Mouse (Mus musculus): ENCODE data around the gene Zfp738.

GRCm38 (mm10) chr13:67723848-67724479, 37.1 kb upstream of the Zfp738 start:
- TF ChIP-seq MAX (IDR thresholded peaks at IDR 0.05; ENCODE audit: low read length) (peak; percentile 49; the same call in 1 of the 2 replicates), EP300 (IDR thresholded peaks at IDR 0.05; ENCODE audit: low read length) (no peak), POLR2A (IDR thresholded peaks at IDR 0.05; ENCODE audit: low read depth, low read length) (peak; percentile 79), BHLHE40 (IDR thresholded peaks at IDR 0.05; ENCODE audit: low read depth, low read length) (peak; percentile 79), USF1 (IDR thresholded peaks at IDR 0.05; ENCODE audit: low read depth, low read length) (peak; percentile 54), ZC3H11A (IDR thresholded peaks at IDR 0.05; ENCODE audit: low read depth, low read length) (no peak), CHD2 (IDR thresholded peaks at IDR 0.05; ENCODE audit: low read length) (no peak), CTCF (conservative IDR thresholded peaks at IDR 0.05 in 1 of 2, IDR thresholded peaks at IDR 0.05 in 1 of 2; ENCODE audit: low read depth in 2 of 2, low read length in 2 of 2) (no peak), MYC (IDR thresholded peaks at IDR 0.05; ENCODE audit: low read depth, low read length) (peak; percentile 83; the same call in 1 of the 2 replicates), HCFC1 (IDR thresholded peaks at IDR 0.05; ENCODE audit: low read depth, low read length) (peak; percentile 94), TBP (conservative IDR thresholded peaks at IDR 0.05; ENCODE audit: low read depth, low read length) (no peak; the same call in 1 of the 2 replicates), RAD21 (IDR thresholded peaks at IDR 0.05; ENCODE audit: low read depth, low read length) (no peak), KAT2A (IDR thresholded peaks at IDR 0.05; ENCODE audit: insufficient replicate concordance, low read length) (peak; percentile 84; the same call in 1 of the 2 replicates)
